Mouse (Mus musculus): ENCODE measurements at regions not wholly inside any gene's neighbourhood (a gene's known extent, or its start where the extent isn't known, plus 50 kb on each side); places are given as distances from the start of the nearest gene placed in this dataset.

DNA sequence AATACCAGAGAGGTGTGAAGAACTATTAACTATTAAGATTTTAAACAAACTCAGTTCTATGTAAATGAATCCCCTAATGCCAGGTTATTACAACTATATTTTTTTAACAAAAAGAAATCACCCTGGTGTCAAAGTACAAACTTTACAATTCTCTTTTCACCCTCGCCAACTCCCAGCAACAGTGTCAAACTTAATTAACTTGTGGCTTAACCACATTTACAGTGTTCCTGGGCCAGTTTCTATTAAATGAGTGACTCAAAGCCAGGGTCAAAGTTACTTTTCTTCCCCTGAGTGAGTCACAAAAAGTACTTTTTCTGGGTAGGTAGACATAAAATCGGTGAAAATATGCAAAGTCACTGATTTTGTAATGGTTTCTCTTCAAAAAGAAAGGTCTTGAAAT lies 782.0 kb downstream of the Nr2f2 start:
- Histone ChIP-seq H3K27ac (replicated peaks; ENCODE audit: insufficient read depth, low read depth, low read length) (no peak overlapping the region), H3K27me3 (ENCODE audit: control insufficient read depth, insufficient read depth, low read length) (no peaks in the 10 kb centered on the region), H3K4me1 (ENCODE audit: control insufficient read depth, insufficient read depth, low read length) (no peaks in the 10 kb centered on the region), H3K9ac (ENCODE audit: low read depth, low read length) (no peak overlapping the region), H3K79me2 (ENCODE audit: control insufficient read depth, insufficient read depth, low read length) (no peaks in the 10 kb centered on the region), H3K4me3 (ENCODE audit: insufficient read depth, low read depth, low read length) (no peak overlapping the region), H3K36me3 (ENCODE audit: control insufficient read depth, insufficient read depth, low read length) (no peaks in the 10 kb centered on the region)
- 95% methylated on average over 2 of the region's 2 CpGs for WGBS
- DNase-seq (ENCODE audit: extremely low read depth, low read depth, low spot score), result no peak
- TF ChIP-seq CTCF (IDR thresholded peaks at IDR 0.05; ENCODE audit: low read depth, low read length) (no peak), POLR2A (IDR thresholded peaks at IDR 0.05; ENCODE audit: extremely low read depth, insufficient read depth, low read length) (no peak)

GRCm38 (mm10) chr7:69583901-69584300 lies 782.6 kb downstream of the Nr2f2 start:
- no peak overlapping the region for H3K4me3 ChIP-seq (ENCODE audit: insufficient read depth, low read depth, low read length)
- DNase-seq (ENCODE audit: extremely low read depth, low read depth, low spot score), result no peak
- no peaks in the 10 kb centered on the region for H3K27me3 ChIP-seq (ENCODE audit: control insufficient read depth, insufficient read depth, low read length)
- H3K4me1 ChIP-seq (ENCODE audit: control insufficient read depth, insufficient read depth, low read length), result no peaks in the 10 kb centered on the region
- 86% methylated on average over 1 of the region's 1 CpGs for WGBS
- H3K27ac ChIP-seq (replicated peaks; ENCODE audit: insufficient read depth, low read depth, low read length), result no peak overlapping the region
- H3K36me3 ChIP-seq (ENCODE audit: control insufficient read depth, insufficient read depth, low read length), result no peaks in the 10 kb centered on the region
- H3K9ac ChIP-seq (ENCODE audit: low read depth, low read length), result no peak overlapping the region
- TF ChIP-seq CTCF (IDR thresholded peaks at IDR 0.05; ENCODE audit: low read depth, low read length), result no peak
- no peak for TF ChIP-seq POLR2A (IDR thresholded peaks at IDR 0.05; ENCODE audit: extremely low read depth, insufficient read depth, low read length)
- no peaks in the 10 kb centered on the region for H3K79me2 ChIP-seq (ENCODE audit: control insufficient read depth, insufficient read depth, low read length)

DNA sequence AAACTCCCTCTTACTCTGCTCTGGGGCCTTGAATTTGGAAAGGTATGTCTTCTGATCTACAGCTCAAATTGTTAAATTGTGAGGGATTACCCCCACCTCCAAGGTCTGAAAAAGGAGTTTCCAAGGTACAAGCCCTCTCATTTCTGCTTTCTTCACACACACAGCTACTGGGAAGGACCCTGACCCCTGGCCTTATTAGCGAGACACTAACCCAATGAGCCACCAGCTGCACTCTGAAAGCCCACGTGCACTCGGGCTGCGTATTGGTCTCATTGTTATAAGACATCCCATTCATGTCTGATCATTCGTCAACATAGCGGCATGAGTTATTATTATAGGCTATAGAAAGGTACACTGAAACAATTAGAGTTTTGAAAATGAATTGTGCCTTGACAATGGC lies 784.9 kb downstream of the Nr2f2 start:
- no peak overlapping the region for H3K27ac ChIP-seq (replicated peaks; ENCODE audit: insufficient read depth, low read depth, low read length)
- TF ChIP-seq CTCF (IDR thresholded peaks at IDR 0.05; ENCODE audit: low read depth, low read length), result no peak
- TF ChIP-seq POLR2A (IDR thresholded peaks at IDR 0.05; ENCODE audit: extremely low read depth, insufficient read depth, low read length), result no peak
- H3K27me3 ChIP-seq (ENCODE audit: control insufficient read depth, insufficient read depth, low read length), result no peaks in the 10 kb centered on the region
- 89% methylated on average over 6 of the region's 6 CpGs for WGBS
- no peak for DNase-seq (ENCODE audit: extremely low read depth, low read depth, low spot score)
- H3K36me3 ChIP-seq (ENCODE audit: control insufficient read depth, insufficient read depth, low read length), result no peaks in the 10 kb centered on the region
- H3K4me1 ChIP-seq (ENCODE audit: control insufficient read depth, insufficient read depth, low read length), result no peaks in the 10 kb centered on the region
- H3K9ac ChIP-seq (ENCODE audit: low read depth, low read length), result no peak overlapping the region
- no peak overlapping the region for H3K4me3 ChIP-seq (ENCODE audit: insufficient read depth, low read depth, low read length)
- no peaks in the 10 kb centered on the region for H3K79me2 ChIP-seq (ENCODE audit: control insufficient read depth, insufficient read depth, low read length)

- DNase-seq (ENCODE audit: extremely low read depth, low read depth, low spot score), result no peak
- Histone ChIP-seq H3K9ac (ENCODE audit: low read depth, low read length) (no peak overlapping the region), H3K4me3 (ENCODE audit: insufficient read depth, low read depth, low read length) (no peak overlapping the region), H3K4me1 (ENCODE audit: control insufficient read depth, insufficient read depth, low read length) (no peaks in the 10 kb centered on the region), H3K27me3 (ENCODE audit: control insufficient read depth, insufficient read depth, low read length) (no peaks in the 10 kb centered on the region), H3K27ac (replicated peaks; ENCODE audit: insufficient read depth, low read depth, low read length) (no peak overlapping the region), H3K79me2 (ENCODE audit: control insufficient read depth, insufficient read depth, low read length) (no peaks in the 10 kb centered on the region), H3K36me3 (ENCODE audit: control insufficient read depth, insufficient read depth, low read length) (no peaks in the 10 kb centered on the region)
- WGBS, result 77% methylated on average over 18 of the region's 18 CpGs
- TF ChIP-seq POLR2A (IDR thresholded peaks at IDR 0.05; ENCODE audit: extremely low read depth, insufficient read depth, low read length), result no peak
- TF ChIP-seq CTCF (IDR thresholded peaks at IDR 0.05; ENCODE audit: low read depth, low read length), result no peak
Observed at GRCm38 (mm10) chr7:69578958-69579810, 787.4 kb downstream of the Nr2f2 start.

GRCm38 (mm10) chr7:69577754-69578153 lies 788.8 kb downstream of the Nr2f2 start:
- no peaks in the 10 kb centered on the region for H3K36me3 ChIP-seq (ENCODE audit: control insufficient read depth, insufficient read depth, low read length)
- H3K27me3 ChIP-seq (ENCODE audit: control insufficient read depth, insufficient read depth, low read length), result no peaks in the 10 kb centered on the region
- TF ChIP-seq POLR2A (IDR thresholded peaks at IDR 0.05; ENCODE audit: extremely low read depth, insufficient read depth, low read length) (no peak), CTCF (IDR thresholded peaks at IDR 0.05; ENCODE audit: low read depth, low read length) (no peak)
- 88% methylated on average over 6 of the region's 6 CpGs for WGBS
- no peak overlapping the region for H3K27ac ChIP-seq (replicated peaks; ENCODE audit: insufficient read depth, low read depth, low read length)
- DNase-seq (ENCODE audit: extremely low read depth, low read depth, low spot score), result no peak
- no peaks in the 10 kb centered on the region for H3K79me2 ChIP-seq (ENCODE audit: control insufficient read depth, insufficient read depth, low read length)
- no peak overlapping the region for H3K9ac ChIP-seq (ENCODE audit: low read depth, low read length)
- H3K4me1 ChIP-seq (ENCODE audit: control insufficient read depth, insufficient read depth, low read length), result no peaks in the 10 kb centered on the region
- no peak overlapping the region for H3K4me3 ChIP-seq (ENCODE audit: insufficient read depth, low read depth, low read length)

- H3K4me1 ChIP-seq (ENCODE audit: control insufficient read depth, insufficient read depth, low read length), result no peaks in the 10 kb centered on the region
- H3K79me2 ChIP-seq (ENCODE audit: control insufficient read depth, insufficient read depth, low read length), result no peaks in the 10 kb centered on the region
- DNase-seq (ENCODE audit: extremely low read depth, low read depth, low spot score), result no peak
- no peak overlapping the region for H3K4me3 ChIP-seq (ENCODE audit: insufficient read depth, low read depth, low read length)
- H3K27ac ChIP-seq (replicated peaks; ENCODE audit: insufficient read depth, low read depth, low read length), result no peak overlapping the region
- WGBS, result 86% methylated on average over 6 of the region's 6 CpGs
- H3K9ac ChIP-seq (ENCODE audit: low read depth, low read length), result no peak overlapping the region
- H3K36me3 ChIP-seq (ENCODE audit: control insufficient read depth, insufficient read depth, low read length), result no peaks in the 10 kb centered on the region
- TF ChIP-seq POLR2A (IDR thresholded peaks at IDR 0.05; ENCODE audit: extremely low read depth, insufficient read depth, low read length) (no peak), CTCF (IDR thresholded peaks at IDR 0.05; ENCODE audit: low read depth, low read length) (no peak)
- H3K27me3 ChIP-seq (ENCODE audit: control insufficient read depth, insufficient read depth, low read length), result no peaks in the 10 kb centered on the region
Observed at GRCm38 (mm10) chr7:69576596-69576995, 789.9 kb downstream of the Nr2f2 start.

Measured in liver, adult 2 months (tissue).